Mouse (Mus musculus): ENCODE measurements at regions not wholly inside any gene's neighbourhood (a gene's known extent, or its start where the extent isn't known, plus 50 kb on each side); places are given as distances from the start of the nearest gene placed in this dataset.

DNA sequence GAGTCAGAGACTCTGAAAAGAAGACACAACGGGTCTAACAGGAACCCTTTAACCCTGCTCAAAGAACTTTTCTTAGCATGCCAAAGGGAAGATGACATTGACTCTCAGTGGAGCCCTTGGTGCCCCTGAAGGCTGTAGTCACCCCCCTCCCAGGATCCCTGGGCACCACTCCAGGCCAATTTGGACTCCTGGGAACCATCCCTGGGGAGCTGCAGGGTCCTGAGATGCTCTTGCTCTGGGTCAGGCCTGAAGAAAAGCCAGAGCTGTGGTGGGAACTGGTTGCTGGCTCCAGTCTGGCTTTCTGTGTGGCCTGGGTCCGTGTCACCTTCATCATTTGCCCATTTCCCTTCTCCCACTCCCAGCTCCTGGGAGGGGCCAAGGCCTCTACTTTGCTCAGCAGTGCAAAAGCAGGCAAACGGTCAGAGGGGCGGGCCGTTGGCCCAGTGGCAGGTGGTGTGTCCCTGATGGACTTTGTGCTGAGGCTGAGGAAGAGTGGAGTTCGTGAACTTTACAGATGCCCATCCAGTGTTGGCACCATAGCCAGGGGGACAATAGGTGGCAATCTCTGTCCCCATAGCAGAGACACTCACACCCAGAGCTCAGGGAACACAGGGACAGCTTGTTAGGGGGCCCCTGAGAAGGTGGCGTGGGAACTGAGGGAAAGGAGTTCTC, 69.1 kb upstream of the Ccnd1 start:
- no peak for TF ChIP-seq CTCF (IDR thresholded peaks at IDR 0.05; ENCODE audit: control insufficient read depth, insufficient read depth, insufficient replicate concordance, low read depth, low read length)
- TF ChIP-seq POLR2A (IDR thresholded peaks at IDR 0.05; ENCODE audit: control insufficient read depth, low read depth, low read length), result no peak

Data from testis, adult 2 months (tissue).